Mouse (Mus musculus): ENCODE data around the gene Hk1.
A peak's percentile ranks its signal among the peaks of the same experiment; 100 is the strongest.

The Hk1 gene

GRCm38 (mm10) chr10:62339211-62340094, 40.3 kb downstream of the Hk1 start:
- no peak for TF ChIP-seq NANOG (IDR thresholded peaks at IDR 0.05; ENCODE audit: borderline replicate concordance, low read length)
- TF ChIP-seq POU5F1 (IDR thresholded peaks at IDR 0.05; ENCODE audit: borderline replicate concordance, low read length) = no peak
- TF ChIP-seq CTCF (conservative IDR thresholded peaks at IDR 0.05; ENCODE audit: low read length) = no peak
- Histone ChIP-seq H3K27me3 (ENCODE audit: insufficient read depth, low read length) (0 out of 2 replicates have a peak, but pooled peaks cover 3% of the 10 kb centered on the region), H3K4me3 (replicated peaks; ENCODE audit: low read length) (peak overlapping the region; percentile 95), H3K9me3 (ENCODE audit: low read length) (no peaks in the 10 kb centered on the region), H3K36me3 (ENCODE audit: insufficient read depth, low read length) (no peaks in the 10 kb centered on the region), H3K4me1 (replicated peaks; ENCODE audit: low read depth, low read length) (peaks cover 72% of the 10 kb centered on the region)

- Histone ChIP-seq H3K4me3 (replicated peaks; ENCODE audit: low read length) (peak overlapping the region; percentile 95), H3K4me1 (replicated peaks; ENCODE audit: low read depth, low read length) (peaks cover 71% of the 10 kb centered on the region), H3K9me3 (ENCODE audit: low read length) (no peaks in the 10 kb centered on the region), H3K36me3 (ENCODE audit: insufficient read depth, low read length) (no peaks in the 10 kb centered on the region), H3K27me3 (ENCODE audit: insufficient read depth, low read length) (0 out of 2 replicates have a peak, but pooled peaks cover 3% of the 10 kb centered on the region)
- TF ChIP-seq CTCF (conservative IDR thresholded peaks at IDR 0.05; ENCODE audit: low read length) = no peak
- TF ChIP-seq NANOG (IDR thresholded peaks at IDR 0.05; ENCODE audit: borderline replicate concordance, low read length) = no peak
- TF ChIP-seq POU5F1 (IDR thresholded peaks at IDR 0.05; ENCODE audit: borderline replicate concordance, low read length) = no peak
Measured at GRCm38 (mm10) chr10:62338626-62339025, 41.1 kb downstream of the Hk1 start.

- H3K4me3 ChIP-seq (replicated peaks; ENCODE audit: low read length) = peak overlapping the region; percentile 95
- H3K36me3 ChIP-seq (ENCODE audit: insufficient read depth, low read length) = no peaks in the 10 kb centered on the region
- TF ChIP-seq POU5F1 (IDR thresholded peaks at IDR 0.05; ENCODE audit: borderline replicate concordance, low read length) = no peak
- no peak for TF ChIP-seq CTCF (conservative IDR thresholded peaks at IDR 0.05; ENCODE audit: low read length)
- peaks cover 74% of the 10 kb centered on the region for H3K4me1 ChIP-seq (replicated peaks; ENCODE audit: low read depth, low read length)
- H3K27me3 ChIP-seq (ENCODE audit: insufficient read depth, low read length) = 0 out of 2 replicates have a peak, but pooled peaks cover 3% of the 10 kb centered on the region
- H3K9me3 ChIP-seq (ENCODE audit: low read length) = no peaks in the 10 kb centered on the region
Measured at GRCm38 (mm10) chr10:62338176-62338575, 41.5 kb downstream of the Hk1 start.

- Histone ChIP-seq H3K27me3 (ENCODE audit: insufficient read depth, low read length) (0 out of 2 replicates have a peak, but pooled peaks cover 3% of the 10 kb centered on the region), H3K4me1 (replicated peaks; ENCODE audit: low read depth, low read length) (peaks cover 87% of the 10 kb centered on the region), H3K9me3 (ENCODE audit: low read length) (no peaks in the 10 kb centered on the region), H3K36me3 (ENCODE audit: insufficient read depth, low read length) (no peaks in the 10 kb centered on the region), H3K4me3 (replicated peaks; ENCODE audit: low read length) (peak overlapping the region; percentile 43)
- no peak for TF ChIP-seq NANOG (IDR thresholded peaks at IDR 0.05; ENCODE audit: borderline replicate concordance, low read length)
- no peak for TF ChIP-seq CTCF (conservative IDR thresholded peaks at IDR 0.05; ENCODE audit: low read length)
- TF ChIP-seq POU5F1 (IDR thresholded peaks at IDR 0.05; ENCODE audit: borderline replicate concordance, low read length) = no peak
Measured at GRCm38 (mm10) chr10:62336601-62337578, 42.8 kb downstream of the Hk1 start.

GRCm38 (mm10) chr10:62335423-62335776, 44.3 kb downstream of the Hk1 start:
- H3K27me3 ChIP-seq (ENCODE audit: insufficient read depth, low read length) = 0 out of 2 replicates have a peak, but pooled peaks cover 3% of the 10 kb centered on the region
- H3K36me3 ChIP-seq (ENCODE audit: insufficient read depth, low read length) = no peaks in the 10 kb centered on the region
- peaks cover 92% of the 10 kb centered on the region for H3K4me1 ChIP-seq (replicated peaks; ENCODE audit: low read depth, low read length)
- H3K4me3 ChIP-seq (replicated peaks; ENCODE audit: low read length) = no peak overlapping the region
- TF ChIP-seq CTCF (conservative IDR thresholded peaks at IDR 0.05; ENCODE audit: low read length) (no peak), NANOG (IDR thresholded peaks at IDR 0.05; ENCODE audit: borderline replicate concordance, low read length) (no peak), POU5F1 (IDR thresholded peaks at IDR 0.05; ENCODE audit: borderline replicate concordance, low read length) (no peak)
- no peaks in the 10 kb centered on the region for H3K9me3 ChIP-seq (ENCODE audit: low read length)

- peaks cover 96% of the 10 kb centered on the region for H3K4me1 ChIP-seq (replicated peaks; ENCODE audit: low read depth, low read length)
- H3K4me3 ChIP-seq (replicated peaks; ENCODE audit: low read length) = no peak overlapping the region
- 0 out of 2 replicates have a peak, but pooled peaks cover 3% of the 10 kb centered on the region for H3K27me3 ChIP-seq (ENCODE audit: insufficient read depth, low read length)
- TF ChIP-seq NANOG (IDR thresholded peaks at IDR 0.05; ENCODE audit: borderline replicate concordance, low read length) (no peak), POU5F1 (IDR thresholded peaks at IDR 0.05; ENCODE audit: borderline replicate concordance, low read length) (no peak)
- H3K36me3 ChIP-seq (ENCODE audit: insufficient read depth, low read length) = no peaks in the 10 kb centered on the region
- no peaks in the 10 kb centered on the region for H3K9me3 ChIP-seq (ENCODE audit: low read length)
Measured at GRCm38 (mm10) chr10:62334686-62335422, 44.9 kb downstream of the Hk1 start.

- no peaks in the 10 kb centered on the region for H3K27me3 ChIP-seq (ENCODE audit: insufficient read depth, low read length)
- TF ChIP-seq CTCF (conservative IDR thresholded peaks at IDR 0.05; ENCODE audit: low read length) = no peak
- no peak for TF ChIP-seq POU5F1 (IDR thresholded peaks at IDR 0.05; ENCODE audit: borderline replicate concordance, low read length)
- TF ChIP-seq NANOG (IDR thresholded peaks at IDR 0.05; ENCODE audit: borderline replicate concordance, low read length) = no peak
- no peak overlapping the region for H3K4me3 ChIP-seq (replicated peaks; ENCODE audit: low read length)
- H3K4me1 ChIP-seq (replicated peaks; ENCODE audit: low read depth, low read length) = peaks cover 96% of the 10 kb centered on the region
- H3K36me3 ChIP-seq (ENCODE audit: insufficient read depth, low read length) = no peaks in the 10 kb centered on the region
- no peaks in the 10 kb centered on the region for H3K9me3 ChIP-seq (ENCODE audit: low read length)
Measured at GRCm38 (mm10) chr10:62333269-62333668, 46.4 kb downstream of the Hk1 start.

Measured in E14TG2a.4 (cell line).